In genomic region chr15:90841471-90841870, GRCm38 (mm10) we compare ENCODE assay signal across 8 mouse cellular contexts.
DNase-seq lines count a peak whose midpoint lies in the region; ATAC-seq lines count a peak whose summit lies in the region.

No protein-coding gene starts in this region.

- no peak overlapping the region for H3K27ac ChIP-seq in hindbrain, embryonic 11.5 days (ENCODE audit: low read depth, low read length)
- no peak overlapping the region for H3K27ac ChIP-seq in hindbrain, embryonic 13.5 days

- no peaks in the 10 kb centered on the region for H3K9me3 ChIP-seq in hindbrain, embryonic 11.5 days (ENCODE audit: control insufficient read depth, low read length)
- no peaks in the 10 kb centered on the region for H3K9me3 ChIP-seq in hindbrain, embryonic 13.5 days

- no peaks in the 10 kb centered on the region for H3K4me1 ChIP-seq in hindbrain, embryonic 11.5 days (replicated peaks; ENCODE audit: control insufficient read depth, insufficient read depth, low read length)
- H3K4me1 ChIP-seq in hindbrain, embryonic 13.5 days (replicated peaks) = no peaks in the 10 kb centered on the region

- DNase-seq in hindbrain, embryonic 11.5 days (ENCODE audit: low spot score) = peak; percentile 73
- DNase-seq in 3T3-L1 (ENCODE audit: low read depth, low spot score) (peak; percentile 56), R1 (ENCODE audit: low read depth, low spot score) (peak; percentile 55)
- DNase-seq in kidney, postnatal 36 days = peak; percentile 25 to 28
- DNase-seq in retina, postnatal 1 day = peak; percentile 71
- DNase-seq in cerebellum, adult 8-10 months = no peak

- no peak overlapping the region for H3K9ac ChIP-seq in hindbrain, embryonic 11.5 days (ENCODE audit: low read depth, low read length)
- H3K9ac ChIP-seq in hindbrain, embryonic 13.5 days = no peak overlapping the region

- no peak overlapping the region for H3K4me3 ChIP-seq in hindbrain, embryonic 11.5 days (ENCODE audit: low read depth, low read length)
- no peak overlapping the region for H3K4me3 ChIP-seq in hindbrain, embryonic 13.5 days

- no peak overlapping the region for H3K4me2 ChIP-seq in hindbrain, embryonic 11.5 days (replicated peaks; ENCODE audit: low read depth, low read length)
- H3K4me2 ChIP-seq in hindbrain, embryonic 13.5 days = no peak overlapping the region

- 27% methylated on average over 5 of the region's 5 CpGs for WGBS in hindbrain, embryonic 11.5 days
- WGBS in hindbrain, embryonic 13.5 days = 26% methylated on average over 5 of the region's 5 CpGs

- ATAC-seq in hindbrain, embryonic 11.5 days (ENCODE audit: low FRiP score) = no peak
- no peak for ATAC-seq in hindbrain, embryonic 13.5 days (ENCODE audit: low FRiP score)
- ATAC-seq in granulocyte monocyte progenitor cell, adult 5-6 weeks (replicated peaks; ENCODE audit: poor library complexity, severe bottlenecking) = no peak; the same call in 1 of the 2 replicates

- H3K36me3 ChIP-seq in hindbrain, embryonic 11.5 days (ENCODE audit: control insufficient read depth, insufficient read depth, low read length) = no peaks in the 10 kb centered on the region
- no peaks in the 10 kb centered on the region for H3K36me3 ChIP-seq in hindbrain, embryonic 13.5 days

- no peaks in the 10 kb centered on the region for H3K27me3 ChIP-seq in hindbrain, embryonic 11.5 days (ENCODE audit: control insufficient read depth, insufficient read depth, low read length)
- no peaks in the 10 kb centered on the region for H3K27me3 ChIP-seq in hindbrain, embryonic 13.5 days
